Mouse (Mus musculus) ES-E14 (cell line): ENCODE measurements around the gene Spata7.

Experiments used
- CHD2 ChIP-seq: IDR thresholded peaks from 2 replicates; pipeline ENCODE4 v1.6.1; 2014; ENCODE audit warnings: mild to moderate bottlenecking, low read depth, low read length, inconsistent platforms
- HCFC1 ChIP-seq: IDR thresholded peaks from 2 replicates; pipeline ENCODE4 v1.6.1; 2012; ENCODE audit warnings: low read length, inconsistent platforms, borderline replicate concordance; ENCODE audit not compliant: insufficient read depth
- MAFK ChIP-seq: IDR thresholded peaks from 2 replicates; pipeline ENCODE4 v1.6.1; 2014; ENCODE audit warnings: mild to moderate bottlenecking, low read depth, low read length, inconsistent platforms; ENCODE audit not compliant: insufficient read depth
- ZC3H11A ChIP-seq: IDR thresholded peaks from 2 replicates; pipeline ENCODE4 v1.6.1; 2012; ENCODE audit warnings: low read depth, mild to moderate bottlenecking, inconsistent platforms, low read length, borderline replicate concordance
- ZNF384 ChIP-seq: IDR thresholded peaks from 2 replicates; pipeline ENCODE4 v1.6.1; 2012; ENCODE audit warnings: low read depth, low read length, inconsistent platforms

DNA sequence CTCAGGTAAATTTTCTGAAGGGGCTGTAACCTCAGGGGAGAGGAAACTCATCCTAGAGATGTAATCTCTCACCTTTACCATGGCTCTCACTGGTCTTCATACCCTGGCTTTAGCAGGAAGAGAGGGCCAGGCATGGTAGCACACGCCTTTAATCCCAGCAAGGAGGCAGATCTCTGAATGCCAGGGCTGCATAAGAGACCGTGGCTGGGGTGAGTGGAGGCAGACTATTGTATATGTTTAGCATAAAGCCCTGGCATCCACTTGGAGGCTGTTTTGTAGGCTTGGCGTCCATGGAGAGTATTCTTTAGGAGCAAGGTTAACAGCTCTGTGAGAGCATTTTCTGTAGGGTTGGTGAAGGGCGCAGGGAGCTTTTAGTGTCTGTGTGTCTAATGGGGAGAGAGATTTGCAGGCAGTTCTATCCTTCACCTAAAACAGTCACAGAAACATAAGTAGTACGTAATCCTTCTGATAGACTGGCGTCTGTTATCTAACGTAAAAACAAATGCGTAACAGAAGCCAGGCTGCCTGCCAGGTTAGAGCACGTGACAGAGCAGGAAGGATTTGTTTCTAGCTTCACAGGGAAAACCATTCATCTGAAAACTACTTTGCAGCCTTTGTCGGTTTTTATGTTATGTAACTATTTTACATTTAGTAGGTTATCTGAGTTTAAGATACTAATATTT is 40.3 kb downstream of the Spata7 start:
- TF ChIP-seq CHD2 (no peak), MAFK (no peak), ZC3H11A (no peak), HCFC1 (no peak), ZNF384 (no peak)
